Mouse (Mus musculus) c-Kit-positive CD71-negative TER-119-negative erythroid progenitor cells, embryonic 14.5 days (primary cell): ENCODE results near the gene Syp.

ENCODE experiments used
- DNase-seq: peaks from one replicate; pipeline ENCODE4 v3.0.0-alpha.2; 2013; ENCODE audit warnings: low read depth

Syp gene

GRCm38 (mm10) chrX:7664791-7665190, 26.5 kb downstream of the Syp start:
- DNase-seq: no peak

GRCm38 (mm10) chrX:7665739-7666502, 27.6 kb downstream of the Syp start:
- DNase-seq: no peak

GRCm38 (mm10) chrX:7670390-7670881, 32.2 kb downstream of the Syp start:
- no peak for DNase-seq

GRCm38 (mm10) chrX:7670921-7671623, 32.8 kb downstream of the Syp start, which contains the start of gene Plp2:
Plp2 (minus strand) TSS chrX:7671390.
- DNase-seq: no peak

- no peak for DNase-seq
Observed at GRCm38 (mm10) chrX:7672739-7673138, 34.5 kb downstream of the Syp start.

GRCm38 (mm10) chrX:7673578-7674281, 35.5 kb downstream of the Syp start:
- DNase-seq: no peak

GRCm38 (mm10) chrX:7674284-7675000, 36.2 kb downstream of the Syp start:
- DNase-seq: no peak

GRCm38 (mm10) chrX:7675001-7675380, 36.7 kb downstream of the Syp start:
- no peak for DNase-seq

- no peak for DNase-seq
Observed at GRCm38 (mm10) chrX:7678986-7679385, 40.7 kb downstream of the Syp start.

- peak; percentile 75 for DNase-seq
Observed at GRCm38 (mm10) chrX:7679405-7680056, 41.3 kb downstream of the Syp start.

GRCm38 (mm10) chrX:7680057-7680412, 41.8 kb downstream of the Syp start:
- no peak for DNase-seq

- DNase-seq: no peak
Observed at GRCm38 (mm10) chrX:7680864-7681263, 42.6 kb downstream of the Syp start, which contains the start of gene Magix. Magix (minus strand) TSS chrX:7681251.

GRCm38 (mm10) chrX:7688321-7688720, 50.0 kb downstream of the Syp start:
- DNase-seq: no peak

- no peak for DNase-seq
Observed at GRCm38 (mm10) chrX:7690486-7690885, 52.2 kb downstream of the Syp start.

GRCm38 (mm10) chrX:7692862-7693261, 54.6 kb downstream of the Syp start:
- DNase-seq: no peak

GRCm38 (mm10) chrX:7696520-7696919, 58.2 kb downstream of the Syp start:
- DNase-seq: no peak

GRCm38 (mm10) chrX:7696954-7697381, 58.7 kb downstream of the Syp start, which contains the start of gene Gpkow:
Gpkow (plus strand) TSS chrX:7697131.
- peak; percentile 66 for DNase-seq
